Mouse (Mus musculus) forebrain, embryonic 16.5 days (tissue): Measurements from ENCODE around the gene Lims1. TPM values are rescaled to one million over a fixed set of nuclear protein-coding genes. Genes with fewer than 3 reads are reported as not detected.

ENCODE experiments used
- ATAC-seq: fragments of 200-750 bp; cut with Nextera tagmentation; 2 replicates; pipeline ENCODE4 v1.8.0; 2017; ENCODE audit warnings: mild to moderate bottlenecking, moderate library complexity
- H3K27ac ChIP-seq: fragments of 300-500 bp; sonication (generic); 2 replicates; pipeline ENCODE4 v1.5.1; 2014; ENCODE audit warnings: low read length, control low read depth
- H3K27me3 ChIP-seq: fragments of 300-500 bp; sonication (generic); replicated peaks from 2 replicates; pipeline ENCODE4 v1.6.1; 2014; ENCODE audit warnings: low read length; ENCODE audit not compliant: control insufficient read depth, insufficient read depth
- H3K36me3 ChIP-seq: fragments of 300-500 bp; sonication (generic); 2 replicates; pipeline ENCODE4 v1.6.1; 2014; ENCODE audit not compliant: control insufficient read depth, insufficient read depth
- H3K4me1 ChIP-seq: fragments of 300-500 bp; sonication (generic); replicated peaks from 2 replicates; pipeline ENCODE4 v1.6.1; 2014; ENCODE audit warnings: low read length; ENCODE audit not compliant: control insufficient read depth, insufficient read depth
- H3K4me2 ChIP-seq: fragments of 300-500 bp; sonication (generic); 2 replicates; pipeline ENCODE4 v1.6.1; 2014; ENCODE audit warnings: mild to moderate bottlenecking, low read length, control low read depth
- H3K4me3 ChIP-seq: fragments of 300-500 bp; sonication (generic); replicated peaks from 2 replicates; pipeline ENCODE4 v1.5.1; 2014; ENCODE audit warnings: mild to moderate bottlenecking, low read length, control low read depth
- H3K9ac ChIP-seq: fragments of 300-500 bp; sonication (generic); replicated peaks from 2 replicates; pipeline ENCODE4 v1.6.1; 2014; ENCODE audit warnings: low read depth, low read length, control low read depth
- H3K9me3 ChIP-seq: fragments of 300-500 bp; sonication (generic); 2 replicates; pipeline ENCODE4 v1.6.1; 2016; ENCODE audit warnings: low read length; ENCODE audit not compliant: control insufficient read depth
- WGBS: fragments of 180-500 bp; shearing (Covaris S2); extraction: QIAGEN DNeasy Blood & Tissue Kit; methylation state at CpG from one replicate; pipeline ENCODE4 v1.1.7; 2014; 5-methylcytosine and 5-hydroxymethylcytosine counted together
- polyA plus RNA-seq: library from polyadenylated mRNA; unstranded; fragments of >200 nt; fragmentation: Nextera tagmentation; extraction: Ambion mirVana; gene quantifications from 2 replicates; pipeline ENCODE4 v1.2.1, GENCODE M21; 2015

Lims1 gene
- polyA plus RNA-seq, 1 experiment from 2014 or later, result 64.2 TPM

GRCm38 (mm10) chr10:58401838-58402237 lies 78.6 kb downstream of the Lims1 start:
- ATAC-seq, result no peak
- no peak overlapping the region for H3K9ac ChIP-seq
- H3K9me3 ChIP-seq, result no peaks in the 10 kb centered on the region
- H3K36me3 ChIP-seq, result no peaks in the 10 kb centered on the region
- no peak overlapping the region for H3K4me3 ChIP-seq
- WGBS, result 89% methylated on average over 3 of the region's 3 CpGs
- no peak overlapping the region for H3K4me2 ChIP-seq
- no peaks in the 10 kb centered on the region for H3K4me1 ChIP-seq
- H3K27me3 ChIP-seq, result no peaks in the 10 kb centered on the region
- no peak overlapping the region for H3K27ac ChIP-seq

DNA sequence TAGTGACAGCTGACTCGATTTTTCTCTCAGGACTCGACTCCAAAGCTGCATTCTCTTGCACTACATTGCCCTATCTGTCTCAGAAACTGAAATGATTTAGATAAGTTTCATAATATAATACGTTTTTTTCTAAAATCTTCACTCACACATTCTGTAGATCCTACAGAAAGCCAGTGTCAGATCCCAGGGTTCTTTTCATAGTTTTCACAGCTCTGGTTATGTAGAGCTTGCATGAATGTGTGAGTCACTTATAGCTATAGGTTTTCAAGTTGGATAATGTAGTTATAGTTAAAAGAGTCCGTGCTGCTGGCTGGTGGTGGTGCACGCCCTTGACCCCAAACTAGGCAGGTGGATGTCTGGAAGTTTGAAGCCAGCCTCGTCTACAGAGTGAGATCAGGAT lies 81.4 kb downstream of the Lims1 start:
- no peaks in the 10 kb centered on the region for H3K4me1 ChIP-seq
- peaks cover 5% of the 10 kb centered on the region for H3K36me3 ChIP-seq
- H3K27ac ChIP-seq, result no peak overlapping the region
- no peaks in the 10 kb centered on the region for H3K27me3 ChIP-seq
- 93% methylated on average over 6 of the region's 6 CpGs for WGBS
- no peak overlapping the region for H3K9ac ChIP-seq
- H3K4me2 ChIP-seq, result no peak overlapping the region
- H3K4me3 ChIP-seq, result no peak overlapping the region
- H3K9me3 ChIP-seq, result no peaks in the 10 kb centered on the region
- no peak for ATAC-seq

DNA sequence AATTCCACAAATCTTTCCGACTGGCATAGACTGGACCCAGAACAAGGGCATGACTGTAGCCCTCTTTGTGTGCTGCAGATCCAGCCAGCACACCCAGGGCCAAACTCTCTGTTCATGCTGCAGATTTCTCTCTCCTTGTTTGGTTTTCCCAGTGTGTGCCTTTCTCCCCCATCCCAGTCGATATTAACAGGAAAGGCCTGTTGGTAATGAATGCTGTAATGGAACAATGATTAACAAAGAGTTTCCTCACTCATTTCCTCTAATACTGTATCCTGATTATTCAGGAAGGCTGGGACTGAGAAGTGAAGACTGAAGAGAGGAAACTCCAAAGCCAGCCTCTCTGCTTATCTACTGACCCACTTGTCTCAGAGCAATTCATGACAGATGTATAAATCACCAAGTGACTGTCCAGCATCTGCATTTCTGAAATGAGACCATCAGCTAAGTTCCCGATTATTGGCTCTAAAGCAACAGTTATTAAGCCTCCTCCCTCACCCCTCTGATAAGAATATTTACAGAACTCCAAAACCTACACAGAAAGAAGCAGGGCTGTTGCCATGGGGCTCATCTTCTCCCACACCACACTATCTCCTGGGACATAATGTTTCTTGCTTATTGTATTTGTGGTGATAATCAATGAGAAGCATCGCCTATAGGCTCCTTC lies 82.2 kb downstream of the Lims1 start:
- WGBS, result 81% methylated on average over 4 of the region's 4 CpGs
- Histone ChIP-seq H3K27me3 (no peaks in the 10 kb centered on the region), H3K4me1 (no peaks in the 10 kb centered on the region), H3K9ac (no peak overlapping the region), H3K4me2 (no peak overlapping the region), H3K27ac (no peak overlapping the region), H3K4me3 (no peak overlapping the region), H3K9me3 (no peaks in the 10 kb centered on the region), H3K36me3 (peaks cover 12% of the 10 kb centered on the region)
- ATAC-seq, result no peak

DNA sequence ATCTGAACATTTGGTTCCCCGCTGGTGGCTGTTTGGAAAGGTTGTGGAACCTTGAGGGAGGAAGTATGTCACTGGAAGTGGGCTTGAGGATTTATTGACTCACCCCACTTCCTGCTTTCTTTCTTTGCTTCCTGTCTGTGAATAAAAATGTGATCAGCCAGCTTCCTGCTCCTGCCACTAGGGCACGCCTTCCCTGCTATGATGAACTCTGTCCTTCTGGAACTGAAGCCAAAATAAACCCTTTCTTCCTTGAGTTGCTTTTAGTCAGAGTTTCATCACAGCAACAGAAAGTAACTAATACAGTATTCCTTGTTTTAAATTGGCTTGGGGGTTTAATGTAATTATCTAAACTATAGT lies 82.7 kb downstream of the Lims1 start:
- Histone ChIP-seq H3K4me2 (no peak overlapping the region), H3K4me3 (no peak overlapping the region), H3K9me3 (no peaks in the 10 kb centered on the region), H3K27ac (no peak overlapping the region), H3K36me3 (peaks cover 14% of the 10 kb centered on the region), H3K27me3 (no peaks in the 10 kb centered on the region), H3K4me1 (no peaks in the 10 kb centered on the region), H3K9ac (no peak overlapping the region)
- 92% methylated on average over 2 of the region's 2 CpGs for WGBS
- no peak for ATAC-seq

DNA sequence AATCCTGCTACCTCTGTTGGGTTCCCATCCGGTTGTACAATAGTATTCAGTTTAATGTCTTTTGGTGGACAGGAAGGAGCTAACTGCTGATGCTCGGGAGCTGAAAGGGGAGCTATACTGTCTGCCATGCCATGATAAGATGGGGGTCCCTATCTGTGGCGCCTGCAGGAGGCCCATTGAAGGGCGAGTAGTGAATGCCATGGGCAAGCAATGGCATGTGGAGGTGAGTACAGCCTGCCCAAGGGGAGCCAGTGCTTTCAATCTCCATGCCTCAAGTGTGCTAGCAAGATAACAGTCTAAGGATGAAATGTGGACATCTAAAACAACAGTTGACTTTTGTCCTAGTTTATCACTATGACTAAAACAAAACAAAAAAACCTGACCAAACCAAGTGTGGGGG lies 89.1 kb downstream of the Lims1 start:
- Histone ChIP-seq H3K9ac (no peak overlapping the region), H3K27ac (no peak overlapping the region), H3K4me2 (no peak overlapping the region), H3K36me3 (peaks cover 30% of the 10 kb centered on the region), H3K27me3 (no peaks in the 10 kb centered on the region), H3K4me3 (no peak overlapping the region), H3K9me3 (no peaks in the 10 kb centered on the region), H3K4me1 (no peaks in the 10 kb centered on the region)
- no peak for ATAC-seq
- WGBS, result 93% methylated on average over 4 of the region's 4 CpGs

DNA sequence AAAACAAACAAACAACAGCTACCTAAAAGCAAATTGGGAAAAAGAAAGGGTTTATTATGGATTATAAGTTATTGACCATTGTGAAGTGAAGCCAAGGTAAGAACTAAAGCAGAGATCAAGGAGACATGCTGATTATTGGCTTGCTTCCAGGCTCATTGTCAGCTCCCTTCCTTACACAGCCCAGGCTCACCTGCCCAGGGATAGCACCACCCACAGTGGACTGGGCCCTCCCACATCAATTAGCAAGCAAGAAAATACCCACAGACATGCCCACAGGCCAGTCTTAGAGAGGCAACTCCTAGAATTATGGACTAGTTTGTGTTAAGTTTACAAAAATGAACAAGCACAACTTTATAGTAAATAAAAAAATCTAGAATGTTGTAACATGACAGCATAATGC lies 89.6 kb downstream of the Lims1 start:
- H3K4me3 ChIP-seq, result no peak overlapping the region
- no peak for ATAC-seq
- H3K9ac ChIP-seq, result no peak overlapping the region
- H3K27me3 ChIP-seq, result no peaks in the 10 kb centered on the region
- peaks cover 30% of the 10 kb centered on the region for H3K36me3 ChIP-seq
- H3K9me3 ChIP-seq, result no peaks in the 10 kb centered on the region
- no peaks in the 10 kb centered on the region for H3K4me1 ChIP-seq
- no peak overlapping the region for H3K4me2 ChIP-seq
- H3K27ac ChIP-seq, result no peak overlapping the region

DNA sequence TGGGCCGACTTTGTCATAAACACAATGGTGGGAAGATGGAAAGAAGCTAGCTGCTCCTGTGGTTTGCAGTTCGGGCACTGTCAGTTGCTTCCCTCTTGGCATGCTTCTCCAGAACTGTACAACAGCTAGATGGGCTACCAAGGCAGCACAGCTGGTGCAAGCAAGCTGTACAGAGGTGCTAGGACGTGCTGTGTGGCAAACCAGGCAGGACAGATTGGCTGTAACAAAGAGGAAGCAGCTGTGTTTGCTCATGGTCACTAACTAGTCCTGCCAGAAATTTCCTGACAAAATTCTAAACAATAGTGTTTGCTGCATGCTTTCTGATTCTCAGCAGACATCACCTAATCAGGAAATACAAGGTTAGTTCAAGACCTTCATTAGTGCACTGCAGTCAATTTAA lies 93.4 kb downstream of the Lims1 start:
- Histone ChIP-seq H3K9me3 (no peaks in the 10 kb centered on the region), H3K27ac (no peak overlapping the region), H3K4me1 (no peaks in the 10 kb centered on the region), H3K9ac (no peak overlapping the region), H3K4me2 (no peak overlapping the region), H3K27me3 (no peaks in the 10 kb centered on the region), H3K36me3 (peaks cover 17% of the 10 kb centered on the region), H3K4me3 (no peak overlapping the region)
- no peak for ATAC-seq
- WGBS, result 92% methylated on average over 3 of the region's 3 CpGs

- no peak overlapping the region for H3K4me3 ChIP-seq
- 81% methylated on average over 10 of the region's 10 CpGs for WGBS
- ATAC-seq, result no peak
- no peak overlapping the region for H3K9ac ChIP-seq
- H3K4me1 ChIP-seq, result no peaks in the 10 kb centered on the region
- H3K9me3 ChIP-seq, result no peaks in the 10 kb centered on the region
- H3K36me3 ChIP-seq, result peaks cover 14% of the 10 kb centered on the region
- no peaks in the 10 kb centered on the region for H3K27me3 ChIP-seq
- no peak overlapping the region for H3K27ac ChIP-seq
- no peak overlapping the region for H3K4me2 ChIP-seq
These were observed 95.2 kb downstream of the Lims1 start for GRCm38 (mm10) chr10:58418290-58418971.

- no peak overlapping the region for H3K4me2 ChIP-seq
- 0 out of 2 replicates have a peak, but pooled peaks cover 4% of the 10 kb centered on the region for H3K36me3 ChIP-seq
- no peak overlapping the region for H3K9ac ChIP-seq
- no peaks in the 10 kb centered on the region for H3K4me1 ChIP-seq
- H3K9me3 ChIP-seq, result no peaks in the 10 kb centered on the region
- H3K27ac ChIP-seq, result no peak overlapping the region
- WGBS, result 90% methylated on average over 2 of the region's 2 CpGs
- H3K4me3 ChIP-seq, result no peak overlapping the region
- no peaks in the 10 kb centered on the region for H3K27me3 ChIP-seq
- ATAC-seq, result no peak
These were observed 104.7 kb downstream of the Lims1 start for GRCm38 (mm10) chr10:58427930-58428329.
